Mouse (Mus musculus) monocyte, adult 5-6 weeks (primary cell): ENCODE results near the gene Slc9a8. TPM values are rescaled to one million over a fixed set of nuclear protein-coding genes. Genes with fewer than 3 reads are reported as not detected.
"Not testable (repeated sequence)": the region's sequence is repeated elsewhere in the genome, so short reads cannot be mapped to it uniquely, and the experiment has no call there.

Source experiments
- ATAC-seq: fragments of 153-309, 156-312 bp; replicated peaks from 2 replicates; pipeline ENCODE4 v1.8.0; 2017; ENCODE audit warnings: mild to moderate bottlenecking; ENCODE audit not compliant: low TSS enrichment, insufficient number of reproducible peaks, severe bottlenecking, poor library complexity, low FRiP score
- total RNA-seq: library from RNA; stranded (forward); fragments of 200-1000, 200-491, 200-594 nt; gene quantifications from 3 replicates; pipeline ENCODE4 v1.2.3, GENCODE M21; 2017

The Slc9a8 gene
- 34.1 to 52.5 TPM (median 41.5 TPM) in 3 replicates for total RNA-seq

DNA sequence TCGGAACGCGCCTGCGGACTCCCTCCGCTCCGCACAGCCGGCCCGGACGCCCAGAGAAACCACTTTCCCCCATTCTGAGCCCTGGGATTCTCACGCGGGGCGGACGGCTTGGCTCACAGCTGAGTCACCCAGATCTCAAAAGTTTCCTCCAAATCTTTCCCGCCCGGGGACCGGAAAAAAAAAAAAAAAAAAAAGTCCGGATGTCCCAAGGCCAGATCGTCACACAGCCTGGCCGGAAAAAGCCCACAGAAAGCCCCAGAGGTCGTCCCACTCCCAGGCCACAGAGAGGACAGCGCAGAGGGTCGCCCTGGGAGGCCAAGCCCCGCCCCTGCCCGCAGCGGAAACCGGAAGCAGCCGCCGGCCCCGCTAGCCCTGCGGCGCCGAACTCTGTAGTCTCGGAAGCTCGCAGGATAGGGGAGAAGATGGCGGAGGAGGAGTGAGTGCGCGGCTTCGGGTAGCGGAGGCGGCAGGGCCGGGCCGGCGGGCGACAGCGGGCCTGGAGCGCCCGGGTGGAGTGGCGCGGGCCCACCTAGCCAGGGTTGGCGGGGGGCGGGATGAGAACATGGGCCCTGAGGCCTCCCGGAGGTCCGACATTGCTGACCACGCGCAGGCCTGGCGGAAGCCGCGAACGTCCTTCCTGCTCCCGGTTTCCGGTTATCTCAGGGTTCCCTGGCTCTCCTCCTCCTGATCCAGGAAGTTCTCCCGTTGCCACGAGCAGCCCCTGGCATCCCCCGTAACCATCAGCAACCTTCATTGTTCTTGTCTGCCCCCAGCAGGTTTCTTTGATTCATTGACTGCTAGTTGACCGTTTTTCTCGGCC, at the start of gene Slc9a8:
Gene Slc9a8 (plus strand): TSS at position 383 of the 820 bp plus-strand sequence.
- ATAC-seq, result peak; percentile 67

DNA sequence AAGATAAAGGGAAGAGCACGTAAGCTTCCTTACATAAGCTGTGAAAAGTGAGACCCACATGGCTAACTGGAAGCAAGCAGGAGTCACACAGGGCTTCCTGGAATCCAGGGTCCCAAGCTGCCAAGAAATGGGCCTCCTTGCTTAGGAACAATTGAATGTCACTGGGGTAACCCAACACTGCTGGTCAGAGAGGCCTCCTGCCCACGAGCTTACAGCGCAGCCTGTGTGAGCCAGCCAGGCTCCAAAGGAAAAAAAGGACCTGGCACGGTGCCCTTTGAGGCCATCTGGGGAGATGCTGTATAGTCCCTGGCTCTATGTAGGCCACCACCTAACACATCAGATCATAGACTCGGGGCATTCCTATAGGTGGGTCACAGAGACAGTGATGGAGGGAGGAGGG, 48.2 kb upstream of the Slc9a8 start:
- ATAC-seq, result no peak

GRCm38 (mm10) chr2:167374191-167374805, 47.2 kb upstream of the Slc9a8 start:
- ATAC-seq, result no peak

DNA sequence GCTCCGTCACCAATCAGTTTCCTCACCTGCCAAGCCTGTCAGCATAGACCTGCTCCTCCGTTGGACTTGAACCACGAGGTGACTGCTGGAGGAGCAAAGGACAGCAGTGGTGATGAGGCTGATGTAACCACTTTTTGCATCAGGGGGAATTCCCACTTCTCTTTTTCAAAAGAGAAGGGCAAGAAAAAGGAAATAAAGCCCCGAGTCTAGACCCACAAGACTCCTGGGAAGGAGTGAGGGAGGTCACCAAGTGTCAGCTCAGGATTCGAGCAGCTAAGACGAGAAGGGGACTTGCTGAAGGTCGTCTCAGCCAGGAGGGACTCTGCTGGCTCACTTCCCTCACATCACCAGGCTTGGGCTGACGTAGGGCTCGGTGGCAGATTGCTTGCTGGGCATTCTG, 46.4 kb upstream of the Slc9a8 start:
- ATAC-seq, result peak; percentile 79

DNA sequence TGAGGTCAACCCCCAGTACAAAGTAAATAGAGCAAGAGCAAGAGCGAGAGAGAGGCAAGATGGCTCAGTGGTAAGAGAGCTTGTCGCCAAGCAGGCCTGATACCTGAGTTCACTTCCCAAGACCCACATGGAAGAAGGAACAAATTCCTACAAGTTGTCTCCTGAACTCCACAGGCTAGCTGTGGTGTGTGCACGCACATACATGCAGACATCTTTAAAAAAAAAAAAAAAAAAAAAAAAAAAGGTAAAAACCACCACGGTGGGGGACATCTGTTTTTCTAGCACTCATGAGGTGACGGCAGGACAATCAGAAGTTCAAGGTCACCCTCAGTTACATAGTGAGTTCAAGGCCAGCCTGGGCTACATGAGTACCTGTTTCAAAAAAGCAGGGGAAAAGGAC, 45.8 kb upstream of the Slc9a8 start:
- no peak for ATAC-seq

- peak; percentile 81 for ATAC-seq
Measured at GRCm38 (mm10) chr2:167376160-167376564, 45.4 kb upstream of the Slc9a8 start.

GRCm38 (mm10) chr2:167377697-167378096, 43.8 kb upstream of the Slc9a8 start:
- ATAC-seq, result peak; percentile 40

DNA sequence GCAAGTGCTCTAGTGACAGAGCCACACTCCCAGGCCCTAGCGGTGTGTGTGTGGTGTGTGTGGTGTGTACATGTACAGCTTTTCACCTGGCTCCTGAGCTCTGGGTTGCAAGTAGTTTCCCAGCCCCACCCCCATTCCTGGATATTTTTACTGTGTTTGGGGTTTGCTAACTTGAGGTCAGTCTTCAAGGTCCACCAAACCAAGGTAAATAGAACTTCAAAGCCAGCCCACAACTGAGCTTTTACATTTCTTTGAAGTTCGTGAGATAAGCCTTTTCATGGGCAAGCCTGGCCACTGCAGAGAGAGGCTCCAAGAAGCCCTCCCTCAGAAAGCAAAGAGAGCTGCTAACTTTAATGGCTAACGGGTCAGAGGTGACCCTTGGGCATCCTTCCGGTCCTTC, 42.5 kb upstream of the Slc9a8 start:
- ATAC-seq, result no peak

DNA sequence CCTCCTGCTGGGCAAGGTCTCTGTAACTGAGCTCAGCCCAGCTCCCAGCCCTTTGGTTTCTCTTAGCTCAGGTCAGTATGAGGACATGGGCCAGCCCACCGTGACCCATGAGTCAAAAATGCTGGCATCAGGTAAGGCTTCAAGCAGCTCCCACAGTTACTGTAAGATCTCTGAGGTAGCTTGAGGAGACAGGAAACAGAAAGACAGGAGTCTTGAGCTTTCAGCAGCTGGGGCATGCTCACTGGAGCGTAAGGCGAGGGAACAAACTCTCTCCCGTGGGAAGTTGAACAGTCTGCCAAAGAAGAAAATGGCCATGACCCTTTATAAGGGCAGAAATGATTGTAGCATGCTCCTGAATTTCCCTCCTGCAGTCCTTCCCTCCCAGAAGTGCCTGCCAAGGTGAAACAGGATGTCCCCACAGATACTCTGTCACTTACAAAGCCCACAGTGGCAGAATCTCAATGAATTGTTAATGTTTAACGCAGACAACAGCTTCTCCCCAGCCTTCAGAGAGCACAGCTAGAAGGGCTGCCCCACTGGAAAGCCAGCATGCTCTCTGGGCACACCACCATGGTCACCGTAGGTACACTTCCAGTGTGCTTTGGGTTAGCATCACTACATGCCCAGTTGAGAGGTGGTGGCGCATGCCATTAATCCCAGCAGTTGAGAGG, 40.8 kb upstream of the Slc9a8 start:
- no peak for ATAC-seq

DNA sequence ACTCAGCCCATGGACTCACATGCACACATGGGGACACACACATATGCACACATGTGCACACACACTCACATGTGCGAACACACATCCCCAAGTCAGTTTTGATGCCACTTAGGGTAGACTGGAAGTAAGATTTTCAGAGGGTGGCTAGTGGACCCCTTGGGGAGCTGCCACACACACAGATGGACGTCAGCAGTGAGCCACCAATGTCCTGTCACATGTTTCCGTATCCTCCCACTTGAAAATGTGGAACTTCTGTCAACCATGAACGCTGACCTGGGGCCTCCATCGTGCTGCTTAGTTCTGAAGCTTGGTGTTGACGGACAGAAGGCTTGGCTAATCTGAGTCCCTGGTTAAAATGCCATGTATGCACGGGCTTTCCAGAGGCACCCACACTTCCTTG, 39.9 kb upstream of the Slc9a8 start:
- ATAC-seq, result peak; percentile 75

- ATAC-seq, result peak; percentile 42
Measured at GRCm38 (mm10) chr2:167382389-167382788, 39.1 kb upstream of the Slc9a8 start.

- ATAC-seq, result no peak
Measured at GRCm38 (mm10) chr2:167383666-167384083, 37.8 kb upstream of the Slc9a8 start.

DNA sequence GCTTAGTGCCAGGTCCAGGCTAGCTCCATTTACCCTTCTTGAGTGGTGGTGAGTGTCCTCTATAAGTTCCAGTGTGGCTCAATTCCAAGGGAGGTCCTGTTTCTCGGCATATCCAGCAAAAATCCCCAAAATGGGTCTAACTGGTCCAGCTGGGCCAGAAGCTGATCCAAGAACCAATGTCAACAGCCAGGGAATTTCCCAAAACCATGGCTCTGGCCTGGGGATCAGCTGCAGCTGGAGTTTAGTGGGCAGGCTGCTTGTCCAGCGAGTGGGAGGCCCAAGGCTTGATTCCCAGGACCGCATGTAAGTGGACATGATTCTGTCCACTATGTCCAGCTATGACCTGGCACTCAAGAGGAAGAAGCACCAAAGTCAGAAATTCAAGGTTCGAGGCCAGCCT, 35.1 kb upstream of the Slc9a8 start:
- ATAC-seq, result no peak

GRCm38 (mm10) chr2:167386998-167387397, 34.5 kb upstream of the Slc9a8 start:
- ATAC-seq, result no peak

DNA sequence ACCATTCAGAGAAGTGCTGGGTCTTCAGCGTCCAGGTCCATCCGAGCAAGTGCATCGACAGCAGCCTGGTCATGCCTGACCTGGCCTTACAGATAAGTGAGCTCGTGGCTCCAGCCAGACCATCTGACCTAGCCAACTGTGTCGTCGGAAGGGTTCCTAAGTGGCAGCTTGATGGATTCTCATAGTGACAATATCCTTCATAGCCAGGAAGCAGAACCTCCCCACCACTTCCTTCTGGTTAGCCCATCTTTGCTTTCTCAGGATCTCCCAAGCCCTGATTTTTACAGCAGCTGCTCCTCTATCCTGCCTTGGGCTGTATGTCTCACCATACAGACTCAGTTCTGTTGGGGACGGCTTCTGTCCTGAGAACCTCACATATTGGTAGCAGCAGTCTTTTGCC, 27.1 kb upstream of the Slc9a8 start:
- ATAC-seq, result 0 out of 2 replicates have a peak, but pooled peaks have one; percentile 9

GRCm38 (mm10) chr2:167396420-167396819, 25.1 kb upstream of the Slc9a8 start:
- ATAC-seq, result not testable (repeated sequence)

GRCm38 (mm10) chr2:167399012-167399411, 22.5 kb upstream of the Slc9a8 start:
- no peak for ATAC-seq

GRCm38 (mm10) chr2:167399646-167400045, 21.9 kb upstream of the Slc9a8 start:
- ATAC-seq, result no peak

DNA sequence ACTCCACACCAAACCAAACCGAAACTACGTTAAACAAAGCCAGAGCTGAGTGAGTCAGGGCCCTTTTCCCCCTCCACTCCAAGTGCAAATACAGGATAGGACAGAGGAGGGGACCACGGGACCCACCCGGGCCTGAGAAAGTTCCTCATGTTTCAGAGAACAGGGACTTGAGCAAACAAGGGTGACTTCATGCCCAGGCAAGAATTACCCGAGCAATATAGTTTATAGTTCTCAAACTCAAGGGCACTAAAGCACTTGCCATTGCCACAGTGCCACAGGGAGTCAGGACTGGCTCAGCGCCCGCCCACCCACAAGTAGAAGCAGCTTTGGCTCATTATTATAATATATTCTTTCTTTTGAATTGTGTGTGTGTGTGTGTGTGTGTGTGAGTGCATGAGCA, 18.4 kb upstream of the Slc9a8 start:
- no peak for ATAC-seq
